Mouse (Mus musculus) adrenal gland (tissue): ENCODE data around the gene Dnttip1.
"Not testable (repeated sequence)": the region's sequence is repeated elsewhere in the genome, so short reads cannot be mapped to it uniquely, and the experiment has no call there.

Experiments
- intact Hi-C: fragments of 180-260 bp; cut with DNase I; formaldehyde crosslinking; loops from one replicate; pipeline ENCODE4 v1.15.1; 2025
- long read RNA-seq, 2 experiments: library from polyadenylated mRNA; unstranded; transcript quantifications; one replicate each; pipeline ENCODE4 v2.0.0; 2020; ENCODE audit warnings: borderline replicate concordance in 1 of 2; ENCODE audit not compliant: insufficient replicate concordance in 1 of 2

Dnttip1 gene
- long read RNA-seq, experiment 1, partial matches to known transcripts, result 2 of 7 reads
- long read RNA-seq, experiment 1, other reads (novel, unspliced or antisense), result 3 of 7 reads
- long read RNA-seq, experiment 2, transcript Dnttip1-201 (13 exons, 1,664 nt), result major isoform, 6 of 11 reads
- long read RNA-seq, experiment 2, partial matches to known transcripts, result 2 of 11 reads
- long read RNA-seq, experiment 2, other reads (novel, unspliced or antisense), result 3 of 11 reads

DNA sequence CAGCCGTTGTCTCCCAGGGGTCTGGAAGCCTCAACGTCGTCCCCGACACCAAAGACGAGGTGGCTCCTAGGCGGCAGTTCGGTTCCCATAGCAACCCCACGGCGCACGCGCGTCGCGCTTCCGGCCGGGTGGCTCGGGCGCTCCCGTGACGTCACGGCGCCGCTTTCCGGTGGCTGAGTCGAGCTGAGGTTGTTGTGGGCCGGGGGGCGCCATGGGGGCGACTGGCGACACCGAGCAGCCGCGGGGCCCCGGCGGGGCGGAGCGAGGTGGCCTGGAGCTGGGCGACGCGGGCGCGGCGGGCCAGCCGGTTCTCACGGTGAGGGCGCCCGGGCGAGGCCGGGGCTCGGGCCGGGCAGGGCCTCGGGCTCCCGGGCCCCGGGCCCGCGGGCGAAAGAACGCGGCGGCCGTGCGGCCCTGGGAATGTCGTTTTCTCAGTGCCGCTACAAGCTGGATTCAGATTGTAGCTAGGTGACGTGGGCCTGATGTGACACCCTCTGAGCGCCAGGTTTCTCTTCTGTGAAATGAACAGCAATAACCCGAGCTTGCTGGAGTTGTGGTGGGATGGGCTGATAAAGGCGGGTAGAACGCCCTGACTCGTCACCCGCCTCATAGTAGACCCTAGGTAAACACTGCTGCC, at the start of gene Dnttip1, which contains the start of gene Wfdc3:
Gene Dnttip1, plus strand, starts transcription at position 141 of the 637 bp plus-strand sequence.
Gene Wfdc3, minus strand, starts transcription at position 89 of the 637 bp plus-strand sequence.
- intact Hi-C loops, result loop anchor here (5.0 kb wide), 1 partner anchor 41 kb away; the partner anchor contains the start of gene Snx21

DNA sequence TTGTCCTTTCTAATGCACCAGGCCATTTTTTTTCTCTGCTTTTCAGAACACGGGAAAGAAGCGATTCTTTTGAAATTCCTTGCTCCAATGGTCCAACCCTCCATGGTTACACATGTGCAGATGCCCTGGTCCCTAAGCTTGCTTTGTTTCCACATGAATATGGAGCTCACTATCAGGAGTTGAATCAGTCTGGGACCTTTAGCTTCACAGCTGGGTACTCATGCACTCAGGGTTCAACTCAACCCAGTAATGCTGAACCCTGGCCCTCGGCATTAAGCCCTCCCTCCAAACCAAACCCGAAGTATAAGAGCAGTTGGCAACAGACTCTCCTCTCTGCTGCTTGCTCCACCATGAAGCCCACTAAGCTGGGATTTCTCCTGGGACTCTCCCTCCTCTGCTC, 47.6 kb upstream of the Dnttip1 start, which contains the start of gene Spint4:
Gene Spint4, plus strand, starts transcription at position 301 of the 400 bp plus-strand sequence.
- intact Hi-C loops, result no loop called here

DNA sequence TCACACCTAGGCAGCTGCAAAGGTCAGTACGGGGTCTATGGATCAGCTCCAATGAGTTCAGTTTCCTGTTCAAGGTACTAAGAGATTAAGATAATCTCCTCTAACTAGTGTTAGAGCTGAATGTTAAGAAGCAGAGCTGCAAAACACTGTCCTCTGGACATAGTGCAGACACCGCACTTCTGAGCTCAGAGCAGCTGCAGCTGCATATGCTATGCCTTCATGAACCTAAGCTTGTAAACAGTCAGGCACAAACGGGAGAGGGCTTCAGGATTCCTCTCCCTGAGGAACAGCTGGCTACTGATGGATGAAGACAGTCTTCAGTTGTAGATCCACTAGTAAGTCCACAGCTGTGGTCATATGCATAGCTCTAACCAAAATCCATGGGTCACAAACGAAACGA, 44.8 kb upstream of the Dnttip1 start:
- intact Hi-C loops, result no loop called here

DNA sequence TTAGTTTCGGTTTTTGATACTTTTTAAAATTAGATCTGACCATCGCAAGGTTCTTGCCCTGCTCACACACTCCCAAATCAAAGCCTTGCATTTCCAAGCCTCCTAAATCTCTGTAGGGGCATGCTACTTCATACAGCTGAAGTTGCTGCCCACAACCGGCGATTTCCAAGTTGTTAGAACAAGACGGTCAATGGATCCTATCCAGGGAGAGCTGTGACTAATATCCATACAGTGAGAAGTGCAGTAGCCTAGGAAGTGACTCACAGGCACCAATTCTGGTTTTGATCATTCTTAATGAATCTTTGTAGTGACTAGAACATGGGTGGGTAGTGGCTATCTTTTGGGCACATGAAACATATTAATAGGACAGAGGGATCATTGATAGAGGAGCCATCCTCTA, 44.0 kb upstream of the Dnttip1 start:
- intact Hi-C loops, result no loop called here

DNA sequence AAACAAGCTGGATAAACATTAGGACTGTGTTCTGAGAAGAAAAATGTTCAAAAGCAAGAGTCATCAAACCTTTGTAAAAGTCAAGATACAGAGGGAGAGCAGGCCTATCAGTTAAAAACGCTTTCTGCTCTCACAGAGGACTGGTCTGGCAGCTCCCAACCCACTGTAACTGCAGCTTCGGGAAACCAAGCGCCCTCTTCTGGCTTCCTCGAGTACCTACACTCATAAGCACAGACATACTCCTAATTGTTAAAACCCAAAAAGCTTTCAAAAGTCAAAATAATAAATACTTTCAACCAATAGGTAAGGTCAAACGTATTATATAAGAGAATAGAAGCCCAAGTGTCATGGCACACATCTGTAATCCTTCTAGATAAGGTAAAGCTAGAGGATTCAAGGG, 41.5 kb upstream of the Dnttip1 start:
- intact Hi-C loops, result no loop called here

DNA sequence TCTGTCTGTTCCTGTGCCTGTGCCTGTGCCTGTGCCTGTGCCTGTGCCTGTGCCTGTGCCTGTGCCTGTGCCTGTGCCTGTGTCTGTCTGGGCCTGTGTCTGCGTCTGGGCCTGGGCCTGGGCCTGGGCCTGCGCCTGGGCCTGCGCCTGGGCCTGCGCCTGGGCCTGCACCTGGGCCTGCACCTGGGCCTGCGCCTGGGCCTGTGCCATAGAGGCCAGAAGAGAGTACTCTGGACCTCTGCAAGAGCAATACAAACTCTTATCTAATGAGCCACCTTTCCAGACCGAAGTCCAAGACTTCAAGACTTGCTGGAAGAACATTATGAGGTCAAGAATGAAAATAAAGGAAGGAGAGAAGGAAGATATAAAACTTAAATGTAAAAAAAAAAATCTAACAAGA, 40.5 kb upstream of the Dnttip1 start:
- intact Hi-C loops, result no loop called here

DNA sequence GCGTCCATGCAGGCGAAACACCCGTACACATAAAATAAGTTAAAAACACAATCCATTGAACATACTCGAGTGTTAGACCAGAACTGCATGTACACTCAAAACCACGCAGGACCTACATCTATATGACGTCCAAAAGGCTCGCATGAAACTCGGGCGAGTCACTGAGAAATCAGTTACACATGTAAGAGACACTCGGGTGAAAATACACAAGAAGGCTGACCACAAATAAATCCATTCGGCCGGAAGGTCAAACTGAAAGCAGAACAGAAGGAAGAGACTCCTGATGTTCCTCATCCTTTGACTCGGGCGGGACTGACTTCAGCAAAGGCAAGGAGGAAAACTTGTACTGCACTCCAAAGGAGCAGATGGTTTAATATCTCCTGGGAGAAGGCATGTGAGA, 39.8 kb upstream of the Dnttip1 start:
- intact Hi-C loops, result no loop called here

DNA sequence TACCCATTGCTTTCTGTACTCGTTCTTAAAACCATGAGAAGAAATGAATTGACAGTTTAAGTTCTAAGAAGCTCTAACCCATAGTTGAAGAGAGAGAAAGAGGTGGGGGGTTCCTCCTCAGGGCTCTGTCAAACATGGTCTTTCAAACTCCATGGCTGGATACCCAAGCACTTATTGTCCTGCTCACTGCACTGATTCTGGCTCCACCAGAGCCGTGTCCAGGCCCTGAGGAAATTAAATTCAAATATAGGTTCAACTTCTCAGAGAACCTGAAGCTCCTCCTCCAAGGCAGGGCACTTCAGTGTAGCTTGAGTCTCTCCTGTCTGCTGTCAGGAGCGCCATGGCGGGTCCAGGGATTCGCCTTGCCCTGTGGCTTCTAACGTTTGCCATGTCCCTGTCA, 30.8 kb upstream of the Dnttip1 start, which contains the start of gene Spint5:
Gene Spint5, plus strand, starts transcription at position 301 of the 400 bp plus-strand sequence.
- intact Hi-C loops, result no loop called here

DNA sequence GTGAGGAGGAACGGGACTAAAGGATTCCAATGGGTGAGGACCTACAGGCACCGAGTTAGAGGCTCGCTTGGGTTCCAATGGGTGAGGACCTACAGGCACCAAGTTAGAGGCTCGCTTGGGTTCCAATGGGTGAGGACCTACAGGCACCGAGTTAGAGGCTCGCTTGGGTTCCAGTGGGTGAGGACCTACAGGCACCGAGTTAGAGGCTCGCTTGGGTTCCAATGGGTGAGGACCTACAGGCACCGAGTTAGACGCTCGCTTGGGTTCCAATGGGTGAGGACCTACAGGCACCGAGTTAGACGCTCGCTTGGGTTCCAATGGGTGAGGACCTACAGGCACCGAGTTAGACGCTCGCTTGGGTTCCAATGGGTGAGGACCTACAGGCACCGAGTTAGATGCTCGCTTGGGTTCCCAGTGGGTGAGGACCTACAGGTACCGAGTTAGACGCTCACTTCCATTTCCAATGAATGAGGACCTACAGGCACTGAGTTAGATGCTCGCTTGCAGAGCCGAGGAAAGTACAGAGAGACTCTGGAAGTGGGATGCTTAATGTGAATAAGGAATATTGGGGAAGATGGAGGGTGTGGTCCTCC, 29.5 kb upstream of the Dnttip1 start:
- intact Hi-C loops, result not testable (repeated sequence)

DNA sequence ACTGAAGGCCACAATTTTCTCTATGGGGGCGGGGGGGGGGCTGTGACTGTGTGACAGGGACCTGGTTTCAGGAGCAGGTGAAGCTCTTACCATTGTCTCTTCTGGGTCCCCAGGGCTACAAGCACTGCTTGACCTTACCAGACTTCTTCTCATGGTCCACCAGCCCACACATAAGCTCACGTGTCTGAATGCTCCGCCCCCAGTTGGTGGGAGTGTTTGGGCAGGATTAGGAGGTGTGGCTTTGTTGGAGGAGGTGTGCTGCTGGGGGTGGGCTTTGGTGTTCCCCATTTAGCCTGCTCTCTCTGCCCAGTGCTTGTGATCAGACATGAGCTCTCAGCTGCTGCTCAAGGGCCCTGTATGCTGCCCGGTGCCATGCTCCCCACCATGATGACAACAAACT, 22.5 kb upstream of the Dnttip1 start:
- intact Hi-C loops, result no loop called here

DNA sequence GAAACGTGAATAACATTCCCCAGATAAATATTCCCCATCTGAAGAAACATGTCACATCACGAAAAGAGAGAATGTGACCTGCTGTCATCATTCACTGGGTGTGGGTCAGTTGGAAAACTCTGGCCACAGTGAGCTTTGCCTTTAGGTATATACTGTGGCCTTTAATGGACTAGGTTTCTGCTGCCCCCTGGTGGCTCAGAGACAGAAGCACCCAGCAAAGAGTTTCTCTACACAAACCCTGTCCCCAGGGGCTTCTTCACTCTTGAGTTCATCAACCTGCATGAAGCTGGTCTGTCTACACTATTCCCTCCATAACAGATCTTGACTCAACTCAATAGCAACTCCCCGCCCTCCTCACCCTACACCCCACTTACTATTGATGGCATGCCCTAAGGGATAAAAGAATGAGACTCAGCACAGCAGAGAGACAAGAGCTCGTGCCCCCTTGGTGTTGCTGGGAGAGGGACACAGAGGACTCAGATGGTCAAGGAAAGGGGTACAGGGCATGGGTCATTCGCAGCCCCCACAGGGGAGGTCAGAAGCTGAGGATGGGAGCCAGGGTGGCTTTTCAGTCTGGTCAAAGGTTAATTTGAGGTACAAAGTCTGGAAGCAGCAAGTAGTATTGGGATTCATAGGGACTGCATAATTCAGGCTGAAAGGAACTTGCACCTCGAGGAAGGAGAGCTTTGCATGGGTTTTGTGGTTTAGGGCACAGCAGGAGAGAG, 19.7 kb upstream of the Dnttip1 start:
- intact Hi-C loops, result loop anchor here (1.0 to 5.0 kb wide), 2 partner anchors 49 to 134 kb away; no protein-coding TSS in a partner anchor

DNA sequence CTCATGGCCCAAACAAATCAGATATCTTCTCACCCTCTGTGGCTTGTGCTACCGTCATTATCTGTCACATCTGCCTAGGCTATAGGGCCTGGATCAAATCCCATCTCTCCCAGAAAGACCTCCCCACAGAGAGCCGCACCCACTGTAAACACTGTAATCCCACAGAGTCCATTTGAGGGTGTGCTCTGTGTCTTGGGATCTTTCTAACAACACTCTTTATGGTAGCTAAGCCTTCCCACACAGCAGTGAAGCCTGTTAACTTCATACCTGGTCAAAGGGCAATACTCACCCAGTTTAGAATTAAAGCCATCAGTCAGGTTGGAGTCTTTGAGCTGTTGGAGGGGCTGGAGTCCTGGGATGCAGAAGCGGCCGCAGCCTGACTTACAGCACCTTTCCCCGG, 14.1 kb upstream of the Dnttip1 start:
- intact Hi-C loops, result no loop called here

DNA sequence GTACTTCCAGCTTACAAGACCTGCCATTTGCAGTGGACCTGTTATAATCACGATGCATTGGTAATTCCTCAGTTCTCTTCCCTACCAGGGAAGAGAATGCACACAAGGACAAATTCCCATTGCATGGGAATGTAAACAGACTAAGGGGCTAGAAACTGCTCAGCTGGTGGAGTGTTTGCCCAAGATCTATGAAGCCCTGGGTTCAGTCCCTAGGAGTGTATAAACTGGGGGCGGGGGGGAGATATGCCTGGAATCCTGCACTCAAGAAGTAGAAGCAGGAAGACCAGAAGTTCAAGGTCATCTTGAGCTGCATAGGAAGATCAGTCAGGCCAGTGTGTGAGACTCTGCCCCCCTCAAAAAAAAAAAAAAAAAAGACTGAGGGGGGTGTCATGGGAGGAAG, 12.5 kb upstream of the Dnttip1 start:
- intact Hi-C loops, result no loop called here

DNA sequence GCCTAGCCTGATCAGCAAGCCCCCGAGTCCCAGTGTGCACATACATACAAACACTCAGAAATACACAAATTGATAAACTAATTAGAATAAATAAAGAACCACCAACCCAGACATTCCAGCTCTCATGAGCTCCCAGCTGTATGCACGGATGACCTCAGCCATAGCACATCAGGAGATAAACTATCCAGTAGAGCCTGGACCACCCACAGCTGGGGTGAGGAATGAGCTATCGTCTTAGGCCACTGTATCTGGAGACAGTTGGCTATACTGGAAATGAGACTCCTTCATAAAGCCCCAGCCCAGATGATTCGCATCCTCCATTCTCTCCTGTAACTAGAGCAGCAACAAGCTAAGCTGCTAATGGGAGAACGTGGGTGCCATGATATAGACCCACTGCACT, 10.9 kb upstream of the Dnttip1 start:
- intact Hi-C loops, result no loop called here

DNA sequence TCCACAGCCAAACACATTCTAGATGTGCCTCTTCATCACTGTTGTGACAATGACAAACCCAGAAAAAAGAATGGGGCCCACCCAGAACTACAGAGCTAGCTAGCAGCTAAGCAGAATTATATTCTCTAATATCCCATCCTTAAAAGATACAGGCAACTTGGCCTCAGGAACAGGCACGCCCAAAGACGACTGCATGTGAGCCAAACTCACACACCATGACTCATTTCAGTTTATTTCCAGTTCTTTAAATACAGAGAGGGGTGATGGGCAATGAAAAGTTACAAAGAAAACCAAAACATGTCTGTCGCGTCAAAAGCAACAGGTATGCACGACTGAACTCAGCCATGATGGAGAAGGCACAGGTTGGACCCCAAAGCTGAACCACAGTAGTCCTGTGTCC, 10.3 kb upstream of the Dnttip1 start:
- intact Hi-C loops, result no loop called here

DNA sequence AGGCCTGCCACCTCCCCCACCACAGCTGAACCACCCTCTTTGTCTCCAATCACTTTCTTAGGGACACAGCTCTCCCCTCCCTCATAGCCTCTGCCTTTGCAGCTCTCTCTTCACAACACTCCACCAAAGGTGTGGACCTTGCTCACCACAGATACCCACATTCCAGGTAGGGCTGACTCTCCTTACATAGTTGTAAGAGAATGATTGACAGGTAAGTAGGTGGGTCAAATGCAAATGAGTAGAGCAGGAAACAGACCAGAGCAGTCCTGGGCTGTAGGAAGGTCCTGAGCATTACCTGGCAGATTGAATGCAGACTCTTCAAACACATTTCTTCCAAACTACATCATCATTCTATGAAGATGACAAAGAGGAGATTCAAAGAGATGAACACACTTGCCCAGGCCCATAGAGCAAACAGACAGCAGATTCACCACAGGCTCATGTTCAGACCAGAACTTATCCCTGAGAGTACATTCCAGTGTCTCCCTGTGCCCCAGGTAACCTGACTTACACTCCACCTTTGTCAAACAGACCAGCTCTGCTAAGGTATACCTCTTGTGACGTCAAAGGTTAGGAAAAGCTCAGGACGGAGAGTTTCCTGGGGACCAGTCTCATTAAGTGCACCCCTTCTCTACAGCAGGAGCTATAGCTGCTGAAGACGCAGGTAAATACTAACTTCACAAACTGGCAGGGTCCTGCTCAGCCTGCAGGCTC, 8.2 kb upstream of the Dnttip1 start:
- intact Hi-C loops, result no loop called here

DNA sequence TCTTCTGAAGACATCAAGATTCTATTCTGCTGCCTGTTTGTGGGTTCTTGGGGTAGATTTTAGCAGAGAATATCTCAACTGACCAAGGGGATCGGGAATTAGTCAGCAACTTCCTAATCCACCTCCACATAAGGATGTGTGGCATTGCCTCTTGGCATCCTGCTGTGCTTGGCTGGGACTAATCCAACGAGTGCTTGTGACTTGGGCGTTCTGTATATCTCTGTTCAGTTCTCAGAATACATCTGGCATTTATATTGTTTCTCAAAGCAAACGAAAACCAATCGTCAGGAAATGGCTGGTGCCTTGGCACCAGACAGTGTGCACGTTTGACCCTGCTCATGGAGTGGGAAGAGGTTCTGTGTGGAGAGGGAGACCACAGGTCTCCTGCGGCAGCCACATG, 5.9 kb upstream of the Dnttip1 start:
- intact Hi-C loops, result no loop called here

DNA sequence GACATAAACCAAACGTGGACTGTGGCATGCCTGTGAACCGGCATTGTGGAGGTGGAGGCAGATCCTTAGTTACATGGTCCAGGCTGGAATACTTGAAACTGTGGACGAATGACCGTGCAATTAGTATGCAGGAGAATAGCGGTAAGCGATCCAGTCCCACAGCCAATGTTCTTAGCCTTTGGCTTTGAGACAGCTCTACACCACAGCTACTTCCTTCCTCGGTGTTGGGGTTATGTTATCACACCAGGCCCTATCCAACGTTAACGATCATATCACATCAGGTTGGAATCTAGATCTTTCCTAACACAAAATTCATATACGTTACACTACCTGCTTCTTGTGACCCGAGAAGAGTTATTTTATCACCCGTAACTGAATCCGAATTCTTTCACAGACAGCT, 796 bp upstream of the Dnttip1 start:
- intact Hi-C loops, result loop anchor here (5.0 kb wide), 1 partner anchor 42 kb away; the partner anchor contains the start of gene Snx21

DNA sequence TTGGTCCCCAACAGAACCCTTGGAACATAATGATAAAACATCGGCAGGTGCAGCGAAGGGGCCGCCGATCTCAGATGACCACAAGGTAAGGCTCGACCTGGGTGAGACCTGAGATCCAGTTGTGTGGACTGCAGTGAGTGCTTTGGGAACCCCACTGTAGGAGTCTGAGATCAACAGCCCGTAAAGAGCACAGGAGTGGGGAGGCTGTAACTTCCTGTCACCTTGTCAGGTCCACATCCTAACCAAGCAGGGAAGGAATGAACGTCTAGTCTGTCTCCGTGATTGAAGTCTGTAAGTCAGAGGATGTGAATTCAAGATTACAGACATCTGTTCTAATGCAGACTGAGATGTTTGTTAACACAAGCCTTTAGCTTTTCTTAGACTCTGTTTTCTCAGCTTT, 910 bp downstream of the Dnttip1 start:
- intact Hi-C loops, result loop anchor here (5.0 kb wide), 1 partner anchor 41 kb away; the partner anchor contains the start of gene Snx21

DNA sequence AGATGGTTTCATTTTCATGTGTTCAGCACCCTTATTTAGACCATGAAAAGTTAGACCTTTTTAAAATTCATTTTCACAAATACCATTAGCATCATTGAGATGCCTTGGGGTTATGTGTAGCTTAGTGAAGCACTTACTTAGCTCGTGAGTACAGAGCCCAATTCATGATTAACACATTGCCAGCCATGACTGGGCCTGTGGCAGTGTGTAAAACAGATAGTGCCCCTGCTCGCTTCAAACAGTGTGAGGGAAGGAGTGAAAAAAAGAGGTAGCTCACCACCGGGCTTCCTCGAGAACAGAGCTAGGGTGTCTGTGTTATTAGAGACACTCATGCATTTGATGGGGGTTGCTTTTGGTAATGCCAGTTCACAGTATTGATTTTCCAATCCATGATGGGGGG, 2.4 kb downstream of the Dnttip1 start:
- intact Hi-C loops, result loop anchor here (5.0 kb wide), 1 partner anchor 39 kb away; the partner anchor contains the start of gene Snx21

DNA sequence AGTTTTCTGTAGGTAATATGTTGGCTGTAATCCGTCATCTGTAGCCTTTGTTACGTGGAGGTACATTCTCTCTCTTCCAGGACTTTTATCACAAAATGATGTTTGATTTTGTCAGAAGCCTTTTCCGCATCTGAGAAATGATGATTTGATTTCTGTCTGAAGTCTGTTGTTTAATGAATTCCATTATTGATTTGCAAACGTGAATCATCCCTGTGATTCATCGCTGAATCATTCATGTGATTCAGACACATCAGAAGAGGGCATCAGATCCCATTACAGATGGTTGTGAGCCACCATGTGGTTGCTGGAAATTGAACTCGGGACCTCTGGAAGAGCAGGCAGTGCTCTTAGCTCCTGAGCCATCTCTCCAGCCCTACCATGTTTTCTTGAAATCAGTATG, 3.2 kb downstream of the Dnttip1 start:
- intact Hi-C loops, result loop anchor here (5.0 kb wide), 1 partner anchor 38 kb away; the partner anchor contains the start of gene Snx21
